Mouse (Mus musculus) cerebellum, adult 2 months (tissue): ENCODE measurements around the gene Tmtc1.

ENCODE experiments used
- CTCF ChIP-seq: fragments of 200-500 bp; IDR thresholded peaks from 2 replicates; pipeline ENCODE4 v1.5.1; 2011; ENCODE audit warnings: low read depth, mild to moderate bottlenecking, control low read depth, low read length, moderate library complexity, borderline replicate concordance; ENCODE audit not compliant: insufficient read depth
- POLR2A ChIP-seq: fragments of 200-500 bp; IDR thresholded peaks from 2 replicates; pipeline ENCODE4 v1.6.1; 2011; ENCODE audit warnings: low read length, control low read depth, borderline replicate concordance; ENCODE audit not compliant: insufficient read depth

DNA sequence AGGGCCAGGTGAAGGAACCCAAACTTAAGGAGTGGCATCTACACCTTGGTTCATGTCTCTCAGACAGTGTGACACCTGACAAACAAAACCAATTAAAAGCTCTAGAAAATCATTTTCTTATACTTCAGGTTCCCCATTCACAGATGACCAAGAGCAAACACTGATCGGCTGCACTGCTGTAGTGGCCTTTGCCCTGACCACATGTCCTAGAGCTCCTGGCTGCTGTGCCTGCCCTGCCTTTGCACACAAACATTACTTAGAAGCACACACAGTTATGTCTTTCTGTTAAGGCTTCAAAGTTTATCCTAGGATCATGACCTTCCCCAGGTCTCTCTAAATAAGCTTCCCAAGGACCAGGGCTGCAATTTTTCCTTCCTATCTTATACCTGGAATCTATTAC, 199.4 kb downstream of the Tmtc1 start:
- no peak for TF ChIP-seq CTCF
- TF ChIP-seq POLR2A, result no peak
